Mouse (Mus musculus) liver, postnatal 0 days (tissue): ENCODE measurements around the gene Zfp292.

ENCODE experiments used
- CTCF ChIP-seq: sonication (generic); IDR thresholded peaks from 2 replicates; pipeline ENCODE4 v1.5.1; 2016; ENCODE audit warnings: antibody characterized with exemption, low read depth
- EP300 ChIP-seq: IDR thresholded peaks from 2 replicates; pipeline ENCODE4 v1.6.1; 2016; ENCODE audit warnings: antibody characterized with exemption, low read depth, mild to moderate bottlenecking

DNA sequence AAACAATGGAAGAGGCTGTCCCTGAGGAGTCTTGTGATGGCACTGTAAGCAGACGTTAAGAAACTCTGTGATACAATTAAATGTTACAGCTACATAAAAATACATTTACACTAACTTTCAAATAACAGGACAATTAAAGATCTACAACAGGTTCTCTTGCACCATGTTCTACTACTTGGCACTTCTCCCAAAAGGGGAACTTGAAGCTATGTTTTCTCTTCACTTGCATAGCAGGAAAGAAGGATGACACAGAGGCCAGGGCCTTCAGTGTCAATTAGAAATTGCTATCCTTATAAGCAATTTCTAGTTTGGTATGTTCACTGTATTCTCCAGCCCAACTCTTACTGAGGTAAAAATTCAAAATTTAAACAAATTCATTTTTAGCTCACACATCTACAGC is 8.5 kb downstream of the Zfp292 start:
- TF ChIP-seq EP300 (no peak), CTCF (no peak)
